Mouse (Mus musculus) liver, embryonic 13.5 days (tissue): ENCODE measurements around the gene Nsmce1. TPM values are rescaled to one million over a fixed set of nuclear protein-coding genes. Genes with fewer than 3 reads are reported as not detected.

Experiments used
- ATAC-seq: fragments of 200-750 bp; cut with Nextera tagmentation; 2 replicates; pipeline ENCODE4 v1.8.0; 2017; ENCODE audit warnings: low read depth, mild to moderate bottlenecking, moderate number of reproducible peaks, moderate library complexity
- DNase-seq: peaks from one replicate; pipeline ENCODE4 v3.0.0; 2022
- H3K27ac ChIP-seq: fragments of 300-500 bp; sonication (generic); 2 replicates; pipeline ENCODE4 v1.5.1; 2015; ENCODE audit warnings: moderate library complexity, mild to moderate bottlenecking, inconsistent platforms
- H3K27me3 ChIP-seq: fragments of 300-500 bp; sonication (generic); 2 replicates; pipeline ENCODE4 v1.6.1; 2015; ENCODE audit warnings: mild to moderate bottlenecking, inconsistent platforms
- H3K36me3 ChIP-seq: fragments of 300-500 bp; sonication (generic); 2 replicates; pipeline ENCODE4 v1.6.1; 2015; ENCODE audit warnings: mild to moderate bottlenecking, inconsistent platforms
- H3K4me1 ChIP-seq: fragments of 300-500 bp; sonication (generic); replicated peaks from 2 replicates; pipeline ENCODE4 v1.6.1; 2015; ENCODE audit warnings: inconsistent platforms
- H3K4me2 ChIP-seq: fragments of 300-500 bp; sonication (generic); 2 replicates; pipeline ENCODE4 v1.6.1; 2015; ENCODE audit warnings: inconsistent platforms, mild to moderate bottlenecking, moderate library complexity
- H3K4me3 ChIP-seq: fragments of 300-500 bp; sonication (generic); replicated peaks from 2 replicates; pipeline ENCODE4 v1.5.1; 2015; ENCODE audit warnings: mild to moderate bottlenecking, inconsistent platforms
- H3K9ac ChIP-seq: fragments of 300-500 bp; sonication (generic); 2 replicates; pipeline ENCODE4 v1.6.1; 2015; ENCODE audit warnings: mild to moderate bottlenecking, inconsistent platforms
- H3K9me3 ChIP-seq: fragments of 300-500 bp; sonication (generic); replicated peaks from 2 replicates; pipeline ENCODE4 v1.6.1; 2016; ENCODE audit warnings: inconsistent platforms
- WGBS: fragments of 180-500 bp; shearing (Covaris S2); methylation state at CpG from one replicate; pipeline ENCODE4 v1.1.7; 2015; ENCODE audit not compliant: insufficient replicate concordance; 5-methylcytosine and 5-hydroxymethylcytosine counted together
- polyA plus RNA-seq: library from polyadenylated mRNA; unstranded; fragments of >200 nt; fragmentation: Nextera tagmentation; extraction: Ambion mirVana; gene quantifications from 2 replicates; pipeline ENCODE4 v1.2.1, GENCODE M21; 2015

Nsmce1 gene
- polyA plus RNA-seq, 1 experiment from 2014 or later = 97.4 TPM

- H3K9me3 ChIP-seq = no peaks in the 10 kb centered on the region
- WGBS = 83% methylated on average over 4 of the region's 4 CpGs
- H3K4me2 ChIP-seq = no peak overlapping the region
- peaks cover 62% of the 10 kb centered on the region for H3K4me1 ChIP-seq
- H3K27ac ChIP-seq = peak overlapping the region; percentile 99; the same call in 1 of the 2 replicates
- H3K4me3 ChIP-seq = no peak overlapping the region
- peak overlapping the region; percentile 27; the same call in 1 of the 2 replicates for H3K9ac ChIP-seq
- DNase-seq = no peak
- H3K27me3 ChIP-seq = no peaks in the 10 kb centered on the region
- H3K36me3 ChIP-seq = peaks cover 68% of the 10 kb centered on the region
- ATAC-seq = no peak
Measured at GRCm38 (mm10) chr7:125470901-125471300, 20.5 kb downstream of the Nsmce1 start.

- 25% methylated on average over 5 of the region's 5 CpGs for WGBS
- ATAC-seq (no peak), DNase-seq (peak; percentile 68)
- Histone ChIP-seq H3K4me1 (peaks cover 52% of the 10 kb centered on the region), H3K9ac (0 out of 2 replicates have a peak overlapping the region, but pooled peaks have one; percentile 7), H3K27me3 (no peaks in the 10 kb centered on the region), H3K4me2 (no peak overlapping the region), H3K4me3 (no peak overlapping the region), H3K27ac (peak overlapping the region; percentile 39; the same call in 1 of the 2 replicates), H3K9me3 (no peaks in the 10 kb centered on the region), H3K36me3 (peaks cover 68% of the 10 kb centered on the region)
Measured at GRCm38 (mm10) chr7:125469937-125470336, 21.5 kb downstream of the Nsmce1 start.

DNA sequence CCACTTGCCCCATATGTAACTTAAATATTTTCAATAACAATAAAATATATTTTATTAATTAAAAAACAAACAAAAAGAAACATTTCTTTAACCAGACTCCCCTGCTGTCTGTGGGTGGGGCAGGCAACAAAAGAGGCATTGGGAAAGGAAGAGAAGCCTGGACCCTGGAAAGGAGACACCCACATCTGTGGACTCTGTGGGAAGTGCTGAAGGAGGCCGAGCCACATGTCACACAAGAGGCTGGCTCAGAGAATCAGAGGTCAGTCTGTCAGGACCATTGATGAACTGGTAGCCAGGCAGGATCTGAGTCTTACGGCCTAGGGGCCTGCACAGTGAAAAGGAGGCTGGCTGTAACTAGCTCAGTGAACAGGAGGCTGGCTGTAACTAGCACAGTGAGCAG, 29.2 kb downstream of the Nsmce1 start:
- no peak for ATAC-seq
- no peaks in the 10 kb centered on the region for H3K27me3 ChIP-seq
- no peak overlapping the region for H3K4me3 ChIP-seq
- no peak overlapping the region for H3K9ac ChIP-seq
- peaks cover 51% of the 10 kb centered on the region for H3K36me3 ChIP-seq
- H3K27ac ChIP-seq = no peak overlapping the region
- WGBS = 73% methylated on average over 2 of the region's 2 CpGs
- no peaks in the 10 kb centered on the region for H3K9me3 ChIP-seq
- no peaks in the 10 kb centered on the region for H3K4me1 ChIP-seq
- DNase-seq = no peak
- no peak overlapping the region for H3K4me2 ChIP-seq

- ATAC-seq = no peak
- Histone ChIP-seq H3K27me3 (no peaks in the 10 kb centered on the region), H3K9me3 (no peaks in the 10 kb centered on the region), H3K36me3 (peaks cover 58% of the 10 kb centered on the region), H3K9ac (no peak overlapping the region), H3K4me2 (no peak overlapping the region), H3K4me3 (no peak overlapping the region), H3K27ac (no peak overlapping the region), H3K4me1 (peaks cover 14% of the 10 kb centered on the region)
- 90% methylated on average over 4 of the region's 4 CpGs for WGBS
- DNase-seq = no peak
Measured at GRCm38 (mm10) chr7:125453671-125454070, 37.7 kb downstream of the Nsmce1 start.

DNA sequence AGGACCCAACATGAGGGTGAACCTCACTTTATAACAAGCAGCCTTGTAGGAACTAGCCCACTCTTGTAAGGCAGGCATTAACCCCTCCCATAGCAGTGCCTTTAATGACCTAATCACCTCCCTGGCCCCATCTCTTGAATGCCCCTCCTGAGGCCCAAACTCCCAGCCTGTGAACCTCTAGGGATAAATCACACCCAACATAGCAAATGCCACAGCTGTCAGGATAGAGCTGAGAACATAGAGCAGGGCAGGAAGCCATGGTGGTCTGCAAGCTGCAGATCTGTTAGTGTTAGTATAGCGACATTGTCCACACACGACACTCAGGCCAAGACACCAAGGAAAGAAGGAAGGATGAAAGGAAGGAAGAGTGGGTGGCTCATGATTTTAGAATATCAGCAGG, 40.3 kb downstream of the Nsmce1 start:
- 78% methylated on average over 2 of the region's 2 CpGs for WGBS
- no peak overlapping the region for H3K27ac ChIP-seq
- no peak overlapping the region for H3K4me3 ChIP-seq
- no peak overlapping the region for H3K4me2 ChIP-seq
- no peaks in the 10 kb centered on the region for H3K9me3 ChIP-seq
- DNase-seq (no peak), ATAC-seq (no peak)
- peaks cover 49% of the 10 kb centered on the region for H3K36me3 ChIP-seq
- H3K27me3 ChIP-seq = no peaks in the 10 kb centered on the region
- H3K4me1 ChIP-seq = peaks cover 26% of the 10 kb centered on the region
- no peak overlapping the region for H3K9ac ChIP-seq

- Histone ChIP-seq H3K4me2 (no peak overlapping the region), H3K9ac (no peak overlapping the region), H3K4me1 (peaks cover 30% of the 10 kb centered on the region), H3K4me3 (no peak overlapping the region), H3K36me3 (peaks cover 47% of the 10 kb centered on the region), H3K27me3 (no peaks in the 10 kb centered on the region), H3K27ac (no peak overlapping the region), H3K9me3 (no peaks in the 10 kb centered on the region)
- WGBS = 61% methylated on average over 1 of the region's 1 CpGs
- DNase-seq (no peak), ATAC-seq (no peak)
Measured at GRCm38 (mm10) chr7:125450678-125451077, 40.7 kb downstream of the Nsmce1 start.

DNA sequence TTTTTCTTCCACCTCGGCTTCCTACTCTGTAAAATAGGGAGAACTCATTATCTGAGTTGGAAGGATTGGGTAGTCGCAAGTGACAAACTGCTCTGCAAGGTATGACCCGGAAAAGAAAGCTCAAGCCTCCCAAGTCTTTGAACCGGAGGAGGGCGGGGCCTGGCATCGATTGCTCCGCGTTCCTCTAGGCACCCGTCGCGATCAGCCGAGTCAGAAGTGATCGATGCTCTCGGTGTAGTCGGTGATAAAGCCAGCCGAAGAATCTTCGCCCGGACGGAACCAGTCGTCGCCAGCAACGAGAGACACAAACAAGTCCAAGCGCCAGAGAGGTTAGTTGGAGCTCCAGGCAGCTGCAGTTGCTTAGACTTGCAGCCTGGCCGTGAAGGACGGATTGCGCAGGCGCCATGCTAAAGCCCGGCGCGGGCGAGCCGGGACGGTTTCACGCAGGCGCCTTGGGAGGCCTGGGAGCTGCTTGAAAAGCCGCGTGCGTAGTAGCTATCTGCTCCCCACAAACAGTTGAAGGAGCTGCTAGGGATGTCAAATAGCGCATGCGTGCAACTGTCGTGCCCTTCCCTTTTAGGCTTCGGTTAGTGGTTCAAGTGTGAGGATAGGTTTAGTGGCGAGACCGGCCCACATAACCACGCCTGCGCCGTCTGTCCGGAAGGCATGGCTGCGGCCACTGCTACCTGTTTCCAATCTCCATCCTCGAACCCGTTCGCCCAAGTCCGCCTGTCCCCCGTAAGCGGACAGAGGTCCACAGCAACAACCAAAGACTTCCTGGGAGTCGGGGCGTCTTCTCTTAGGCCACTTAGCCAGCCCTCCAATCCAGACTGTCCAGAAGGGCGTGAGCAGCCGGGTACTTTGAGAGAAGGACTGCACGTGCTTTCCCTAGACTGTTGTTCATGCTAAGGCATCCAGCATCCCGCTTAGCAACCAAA, 46.7 kb downstream of the Nsmce1 start, which contains the start of gene Kdm8:
Gene Kdm8, plus strand, starts transcription at position 213 of the 938 bp plus-strand sequence.
- Histone ChIP-seq H3K4me1 (peaks cover 66% of the 10 kb centered on the region), H3K27me3 (no peaks in the 10 kb centered on the region), H3K4me2 (peak within 1 kb of the TSS; percentile 83), H3K27ac (peak within 1 kb of the TSS; percentile 96), H3K9ac (peak within 1 kb of the TSS; percentile 80), H3K4me3 (peak within 1 kb of the TSS; percentile 70), H3K36me3 (peaks cover 12% of the 10 kb centered on the region), H3K9me3 (no peaks in the 10 kb centered on the region)
- DNase-seq (peak; percentile 94), ATAC-seq (peak; percentile 97)
- 2% methylated on average over 61 of the region's 61 CpGs for WGBS

DNA sequence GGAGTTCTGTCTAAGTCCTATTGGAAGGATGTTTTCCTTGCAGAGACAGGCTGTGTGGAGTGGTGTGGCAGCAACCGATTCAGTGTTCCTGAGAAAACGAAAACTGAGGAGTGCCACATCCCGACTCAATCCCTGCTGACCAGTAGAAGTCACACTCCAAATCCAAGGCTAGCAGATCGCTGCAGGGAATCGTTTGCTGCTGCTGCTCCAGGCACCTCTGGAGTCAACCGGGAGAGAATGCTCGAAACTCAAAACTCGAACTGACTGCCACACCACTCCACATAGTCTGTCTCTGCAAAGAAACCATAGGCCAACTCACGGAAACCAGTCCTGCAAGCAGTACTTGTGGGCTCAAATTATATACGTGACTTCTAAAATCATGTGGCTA, 47.3 kb downstream of the Nsmce1 start:
- H3K27me3 ChIP-seq = no peaks in the 10 kb centered on the region
- H3K4me1 ChIP-seq = peaks cover 60% of the 10 kb centered on the region
- 15% methylated on average over 10 of the region's 10 CpGs for WGBS
- H3K36me3 ChIP-seq = peaks cover 12% of the 10 kb centered on the region
- peak overlapping the region; percentile 96 for H3K27ac ChIP-seq
- peak overlapping the region; percentile 83 for H3K4me2 ChIP-seq
- DNase-seq = no peak
- H3K4me3 ChIP-seq = peak overlapping the region; percentile 70
- peak; percentile 10 for ATAC-seq
- H3K9me3 ChIP-seq = no peaks in the 10 kb centered on the region
- H3K9ac ChIP-seq = peak overlapping the region; percentile 80

- 71% methylated on average over 4 of the region's 4 CpGs for WGBS
- H3K4me1 ChIP-seq = peaks cover 52% of the 10 kb centered on the region
- no peaks in the 10 kb centered on the region for H3K27me3 ChIP-seq
- no peak for ATAC-seq
- H3K4me3 ChIP-seq = no peak overlapping the region
- peak overlapping the region; percentile 36; the same call in 1 of the 2 replicates for H3K27ac ChIP-seq
- peaks cover 12% of the 10 kb centered on the region for H3K36me3 ChIP-seq
- no peak overlapping the region for H3K4me2 ChIP-seq
- no peak overlapping the region for H3K9ac ChIP-seq
- no peaks in the 10 kb centered on the region for H3K9me3 ChIP-seq
- DNase-seq = no peak
Measured at GRCm38 (mm10) chr7:125442323-125442722, 49.1 kb downstream of the Nsmce1 start.

DNA sequence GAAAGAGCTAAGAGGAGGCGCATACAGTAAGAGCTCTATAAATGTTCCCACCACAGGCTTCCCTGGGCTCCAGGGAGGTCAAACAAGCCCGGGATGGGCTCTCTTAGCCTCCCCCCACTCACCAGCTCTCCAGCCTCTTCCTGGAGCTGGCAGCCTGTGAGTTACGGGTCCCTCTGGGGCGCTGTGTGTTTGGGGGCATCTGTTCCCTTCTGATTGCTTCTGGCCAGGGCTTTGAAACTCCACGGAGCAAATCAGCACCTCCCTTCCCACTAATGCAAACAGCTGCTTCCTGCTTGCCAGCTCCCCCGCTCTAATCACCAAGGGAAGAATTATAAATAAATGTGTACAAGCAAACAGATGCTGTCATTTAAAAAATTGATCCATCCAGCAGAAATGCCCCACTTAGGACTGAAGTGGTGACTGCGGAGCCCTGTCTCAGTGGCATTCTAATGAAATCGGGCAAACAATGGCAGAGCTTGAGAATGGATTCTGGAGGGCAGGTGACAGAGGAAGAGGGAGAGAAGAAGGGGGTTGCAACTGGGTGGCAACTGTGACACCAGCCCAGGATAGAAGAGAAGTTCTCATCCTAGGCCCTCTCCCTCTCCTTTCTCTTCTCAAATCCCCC, 56.6 kb downstream of the Nsmce1 start:
- H3K4me3 ChIP-seq = no peak overlapping the region
- DNase-seq = no peak
- H3K4me2 ChIP-seq = no peak overlapping the region
- no peaks in the 10 kb centered on the region for H3K27me3 ChIP-seq
- 43% methylated on average over 8 of the region's 8 CpGs for WGBS
- H3K36me3 ChIP-seq = no peaks in the 10 kb centered on the region
- no peak; the same call in 1 of the 2 replicates for ATAC-seq
- H3K9me3 ChIP-seq = 0 out of 2 replicates have a peak, but pooled peaks cover 7% of the 10 kb centered on the region
- peaks cover 38% of the 10 kb centered on the region for H3K4me1 ChIP-seq
- H3K9ac ChIP-seq = 0 out of 2 replicates have a peak overlapping the region, but pooled peaks have one; percentile 22
- H3K27ac ChIP-seq = no peak overlapping the region

GRCm38 (mm10) chr7:125433874-125434273, 57.5 kb downstream of the Nsmce1 start:
- Histone ChIP-seq H3K4me3 (no peak overlapping the region), H3K27ac (no peak overlapping the region), H3K4me2 (no peak overlapping the region), H3K4me1 (peaks cover 47% of the 10 kb centered on the region), H3K9ac (no peak overlapping the region), H3K9me3 (0 out of 2 replicates have a peak, but pooled peaks cover 7% of the 10 kb centered on the region), H3K27me3 (no peaks in the 10 kb centered on the region), H3K36me3 (no peaks in the 10 kb centered on the region)
- no peak for ATAC-seq
- no peak for DNase-seq
- 72% methylated on average over 3 of the region's 3 CpGs for WGBS
